Mouse (Mus musculus) heart, embryonic 14.5 days (tissue): Measurements from ENCODE around the gene Mark2. TPM values are rescaled to one million over a fixed set of nuclear protein-coding genes. Genes with fewer than 3 reads are reported as not detected.

ENCODE experiments used
- ATAC-seq: fragments of 200-750 bp; cut with Nextera tagmentation; 2 replicates; pipeline ENCODE4 v1.8.0; 2017; ENCODE audit warnings: low read depth, moderate TSS enrichment; ENCODE audit not compliant: insufficient number of reproducible peaks, insufficient read depth, low FRiP score
- H3K27ac ChIP-seq, 2 experiments: fragments of 200-500 bp in 1 of 2; fragments of 300-500 bp in 1 of 2; sonication (generic) in 1 of 2; replicated peaks in 1 of 2; 2 replicates each; pipeline ENCODE4 v1.5.1; 2012 to 2014; ENCODE audit warnings: low read depth in 2 of 2, low read length in 2 of 2, control low read depth in 1 of 2, mild to moderate bottlenecking in 1 of 2, mixed read lengths in 1 of 2; ENCODE audit not compliant: control insufficient read depth in 1 of 2, insufficient read depth in 1 of 2
- H3K27me3 ChIP-seq: fragments of 300-500 bp; sonication (generic); 2 replicates; pipeline ENCODE4 v1.6.1; 2014; ENCODE audit warnings: mild to moderate bottlenecking, low read length, control low read depth; ENCODE audit not compliant: control insufficient read depth, insufficient read depth
- H3K36me3 ChIP-seq: fragments of 300-500 bp; sonication (generic); 2 replicates; pipeline ENCODE4 v1.6.1; 2014; ENCODE audit warnings: mild to moderate bottlenecking, control low read depth, low read length, mixed read lengths; ENCODE audit not compliant: control insufficient read depth, insufficient read depth
- H3K4me1 ChIP-seq, 2 experiments: fragments of 200-500 bp in 1 of 2; fragments of 300-500 bp in 1 of 2; sonication (generic) in 1 of 2; 2 replicates each; pipeline ENCODE4 v1.6.1; 2012 to 2014; ENCODE audit warnings: low read length in 2 of 2, control low read depth in 1 of 2, mixed read lengths in 1 of 2; ENCODE audit not compliant: control insufficient read depth in 2 of 2, insufficient read depth in 2 of 2
- H3K4me2 ChIP-seq: fragments of 300-500 bp; sonication (generic); 2 replicates; pipeline ENCODE4 v1.6.1; 2014; ENCODE audit warnings: mild to moderate bottlenecking, low read length
- H3K4me3 ChIP-seq, 2 experiments: fragments of 200-500 bp in 1 of 2; fragments of 300-500 bp in 1 of 2; sonication (generic) in 1 of 2; 2 replicates each; pipeline ENCODE4 v1.5.1; 2012 to 2014; ENCODE audit warnings: low read length in 2 of 2, mild to moderate bottlenecking in 2 of 2, control low read depth in 1 of 2, low read depth in 1 of 2, moderate library complexity in 1 of 2; ENCODE audit not compliant: control insufficient read depth in 1 of 2, insufficient read depth in 1 of 2
- H3K9ac ChIP-seq: fragments of 300-500 bp; sonication (generic); 2 replicates; pipeline ENCODE4 v1.6.1; 2014; ENCODE audit warnings: mild to moderate bottlenecking, low read length
- H3K9me3 ChIP-seq: fragments of 300-500 bp; sonication (generic); 2 replicates; pipeline ENCODE4 v1.6.1; 2016; ENCODE audit warnings: low read length, control low read depth; ENCODE audit not compliant: control insufficient read depth
- WGBS: fragments of 180-500 bp; shearing (Covaris S2); extraction: QIAGEN DNeasy Blood & Tissue Kit; methylation state at CpG from one replicate; pipeline ENCODE4 v1.1.7; 2014; 5-methylcytosine and 5-hydroxymethylcytosine counted together
- polyA plus RNA-seq: library from polyadenylated mRNA; unstranded; fragments of >200 nt; fragmentation: Nextera tagmentation; extraction: Ambion mirVana; gene quantifications from 2 replicates; pipeline ENCODE4 v1.2.1, GENCODE M21; 2014

Mark2 gene
- polyA plus RNA-seq, 1 experiment from 2014 or later: 40.2 TPM

GRCm38 (mm10) chr19:7291958-7292709 is 49.5 kb downstream of the Mark2 start:
- Histone ChIP-seq H3K9ac (no peak overlapping the region; the same call in 1 of the 2 replicates), H3K4me1 (peaks cover 31 to 53% of the 10 kb centered on the region in 2 experiments), H3K4me3 (no peak overlapping the region), H3K9me3 (no peaks in the 10 kb centered on the region), H3K27ac (no peak overlapping the region), H3K4me2 (no peak overlapping the region), H3K27me3 (no peaks in the 10 kb centered on the region), H3K36me3 (peaks cover 14% of the 10 kb centered on the region)
- WGBS: 76% methylated on average over 7 of the region's 7 CpGs
- no peak for ATAC-seq

GRCm38 (mm10) chr19:7289767-7290166 is 51.9 kb downstream of the Mark2 start:
- Histone ChIP-seq H3K4me3 (no peak overlapping the region), H3K4me1 (peaks cover 22 to 40% of the 10 kb centered on the region in 2 experiments), H3K27me3 (no peaks in the 10 kb centered on the region), H3K9me3 (no peaks in the 10 kb centered on the region), H3K36me3 (peaks cover 32% of the 10 kb centered on the region), H3K9ac (no peak overlapping the region), H3K4me2 (no peak overlapping the region), H3K27ac (no peak overlapping the region)
- 8% methylated on average over 2 of the region's 2 CpGs for WGBS
- ATAC-seq: no peak

- Histone ChIP-seq H3K27ac (no peak overlapping the region), H3K4me2 (no peak overlapping the region), H3K9me3 (no peaks in the 10 kb centered on the region), H3K9ac (no peak overlapping the region), H3K36me3 (peaks cover 47% of the 10 kb centered on the region), H3K4me3 (no peak overlapping the region), H3K4me1 (peaks cover 11 to 25% of the 10 kb centered on the region in 2 experiments), H3K27me3 (no peaks in the 10 kb centered on the region)
- 78% methylated on average over 3 of the region's 3 CpGs for WGBS
- no peak for ATAC-seq
Measured at GRCm38 (mm10) chr19:7288288-7288687, 53.4 kb downstream of the Mark2 start.

DNA sequence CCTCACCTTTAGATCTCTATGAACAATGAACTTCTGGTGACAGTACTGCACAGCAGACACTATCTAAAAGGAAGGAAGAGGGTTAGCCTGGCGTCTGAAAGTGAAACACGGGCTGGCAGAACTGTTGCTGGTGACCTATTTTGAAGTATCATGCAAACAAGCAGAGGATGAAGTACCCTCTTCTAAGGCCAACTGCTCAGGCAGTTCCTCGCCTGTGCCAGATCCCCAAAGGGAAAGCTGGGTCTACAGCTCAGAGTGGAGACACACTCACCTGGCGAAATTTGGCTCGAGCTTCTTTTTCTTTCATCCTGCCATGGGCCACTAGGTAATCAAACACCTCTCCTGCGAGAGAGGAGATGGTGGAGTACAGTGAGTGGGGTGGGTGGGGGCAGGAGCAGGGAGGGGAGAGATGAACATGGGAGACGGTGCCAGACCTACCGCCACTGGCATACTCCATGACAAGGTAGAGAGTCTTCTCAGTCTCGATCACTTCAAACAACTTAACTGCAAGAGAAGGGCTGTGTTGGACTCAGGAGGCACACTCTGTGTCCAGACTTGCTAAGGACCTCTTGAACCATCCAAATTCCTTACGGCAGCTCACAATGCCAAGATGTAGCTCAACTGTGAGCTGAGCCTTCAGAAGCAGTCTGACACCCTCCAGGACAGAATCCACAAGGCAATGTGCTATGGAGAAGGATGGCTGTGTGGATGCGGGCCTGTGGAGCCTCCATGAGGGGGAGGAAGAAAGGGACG is 54.9 kb downstream of the Mark2 start:
- no peak overlapping the region for H3K4me2 ChIP-seq
- H3K4me3 ChIP-seq: no peak overlapping the region
- WGBS: 79% methylated on average over 12 of the region's 12 CpGs
- no peak overlapping the region for H3K9ac ChIP-seq
- no peak; the same call in 1 of the 2 replicates for ATAC-seq
- H3K27ac ChIP-seq: no peak overlapping the region
- H3K27me3 ChIP-seq: no peaks in the 10 kb centered on the region
- no peaks in the 10 kb centered on the region for H3K9me3 ChIP-seq
- H3K36me3 ChIP-seq: peaks cover 63% of the 10 kb centered on the region
- H3K4me1 ChIP-seq: peaks cover 7 to 14% of the 10 kb centered on the region in 2 experiments

- ATAC-seq: no peak
- H3K36me3 ChIP-seq: peaks cover 100% of the 10 kb centered on the region
- no peaks in the 10 kb centered on the region for H3K9me3 ChIP-seq
- no peak overlapping the region for H3K9ac ChIP-seq
- H3K4me3 ChIP-seq: no peak overlapping the region
- H3K4me1 ChIP-seq: peaks cover 3 to 13% of the 10 kb centered on the region in 2 experiments; a peak in 3 of 4 replicates
- H3K27me3 ChIP-seq: no peaks in the 10 kb centered on the region
- H3K27ac ChIP-seq: no peak overlapping the region
- 84% methylated on average over 18 of the region's 18 CpGs for WGBS
- H3K4me2 ChIP-seq: no peak overlapping the region
Measured at GRCm38 (mm10) chr19:7280557-7281330, 60.9 kb downstream of the Mark2 start.

- peaks cover 96% of the 10 kb centered on the region for H3K36me3 ChIP-seq
- 0 out of 2 replicates have a peak overlapping the region, but pooled peaks have one; percentile 30 for H3K9ac ChIP-seq
Measured at GRCm38 (mm10) chr19:7279114-7279513, 62.5 kb downstream of the Mark2 start.

DNA sequence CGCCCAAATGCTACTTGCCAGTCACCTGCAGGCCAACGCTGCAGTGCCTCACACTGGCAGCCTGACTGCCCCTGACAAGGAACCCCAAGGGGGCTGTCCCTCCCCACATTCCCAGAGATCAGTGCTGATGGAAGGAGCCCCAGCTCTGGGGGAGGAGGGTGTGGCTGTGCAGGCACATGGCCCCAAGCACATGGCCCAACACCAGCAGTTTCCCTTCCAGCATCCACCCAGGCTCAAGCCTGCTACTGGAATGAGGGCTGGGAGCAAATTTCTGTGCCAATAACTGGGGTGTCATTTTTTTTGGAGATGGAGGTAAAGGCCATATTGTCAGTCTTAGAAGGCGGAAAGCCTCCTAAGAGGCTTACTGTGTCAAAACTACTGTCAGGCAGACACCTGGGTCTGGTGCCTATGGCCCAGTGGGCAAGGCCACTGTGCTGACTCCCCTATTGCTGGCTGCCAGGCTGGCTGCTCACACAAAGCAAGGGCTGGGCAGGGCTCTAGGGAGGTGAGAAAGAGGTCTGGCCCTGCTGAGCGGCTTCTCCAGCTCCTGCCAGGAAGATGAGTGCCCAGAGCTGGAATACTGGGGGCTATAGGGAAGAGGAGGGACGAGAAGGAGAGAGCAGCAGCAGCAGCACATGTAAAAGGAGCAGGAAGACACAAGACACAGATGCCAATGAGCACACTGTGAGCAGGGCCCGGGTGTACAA is 63.3 kb downstream of the Mark2 start:
- WGBS: 81% methylated on average over 6 of the region's 6 CpGs
- Histone ChIP-seq H3K9me3 (no peaks in the 10 kb centered on the region), H3K4me3 (no peak overlapping the region), H3K4me1 (peaks cover 9 to 27% of the 10 kb centered on the region in 2 experiments; a peak in 3 of 4 replicates), H3K9ac (peak overlapping the region; percentile 30; the same call in 1 of the 2 replicates), H3K27ac (no peak overlapping the region), H3K27me3 (no peaks in the 10 kb centered on the region), H3K4me2 (no peak overlapping the region), H3K36me3 (peaks cover 96% of the 10 kb centered on the region)
- ATAC-seq: no peak

More at GRCm38 (mm10) chr19:7279114-7279513, 62.5 kb downstream of the Mark2 start:
- ATAC-seq: no peak
- no peaks in the 10 kb centered on the region for H3K9me3 ChIP-seq
- no peak overlapping the region for H3K4me3 ChIP-seq
- H3K27ac ChIP-seq: no peak overlapping the region
- peaks cover 9 to 27% of the 10 kb centered on the region in 2 experiments; a peak in 3 of 4 replicates for H3K4me1 ChIP-seq
- WGBS: 39% methylated on average over 6 of the region's 6 CpGs
- no peaks in the 10 kb centered on the region for H3K27me3 ChIP-seq
- H3K4me2 ChIP-seq: no peak overlapping the region
